Mouse (Mus musculus) MN1 (cell line): ENCODE data around the gene Gcn1l1.
A peak's percentile ranks its signal among the peaks of the same experiment; 100 is the strongest.

Experiments
- DNase-seq: peaks from one replicate; pipeline ENCODE4 v3.0.0-alpha.2; 2016; ENCODE audit warnings: low spot score

Gene Gcn1l1

GRCm38 (mm10) chr5:115534856-115535255 is 30.2 kb upstream of the Gcn1l1 start:
- no peak for DNase-seq

GRCm38 (mm10) chr5:115535635-115536034 is 29.4 kb upstream of the Gcn1l1 start:
- DNase-seq = no peak

GRCm38 (mm10) chr5:115538017-115538692 is 26.9 kb upstream of the Gcn1l1 start:
- DNase-seq = no peak

- DNase-seq = peak; percentile 83
Observed at GRCm38 (mm10) chr5:115538693-115539043, 26.4 kb upstream of the Gcn1l1 start.

- DNase-seq = peak; percentile 40
Observed at GRCm38 (mm10) chr5:115542635-115543384, 22.2 kb upstream of the Gcn1l1 start.

GRCm38 (mm10) chr5:115543509-115544253 is 21.4 kb upstream of the Gcn1l1 start:
- DNase-seq = peak; percentile 54

GRCm38 (mm10) chr5:115544655-115545185 is 20.3 kb upstream of the Gcn1l1 start:
- DNase-seq = no peak

- no peak for DNase-seq
Observed at GRCm38 (mm10) chr5:115545636-115546035, 19.4 kb upstream of the Gcn1l1 start.

- DNase-seq = no peak
Observed at GRCm38 (mm10) chr5:115546536-115546935, 18.5 kb upstream of the Gcn1l1 start.

GRCm38 (mm10) chr5:115547014-115547413 is 18.0 kb upstream of the Gcn1l1 start:
- no peak for DNase-seq

GRCm38 (mm10) chr5:115547421-115547820 is 17.6 kb upstream of the Gcn1l1 start:
- no peak for DNase-seq

- no peak for DNase-seq
Observed at GRCm38 (mm10) chr5:115548501-115549285, 16.4 kb upstream of the Gcn1l1 start.

- DNase-seq = no peak
Observed at GRCm38 (mm10) chr5:115550482-115551005, 14.5 kb upstream of the Gcn1l1 start.

- DNase-seq = no peak
Observed at GRCm38 (mm10) chr5:115551386-115551785, 13.7 kb upstream of the Gcn1l1 start.

GRCm38 (mm10) chr5:115551799-115552198 is 13.3 kb upstream of the Gcn1l1 start:
- no peak for DNase-seq

- DNase-seq = no peak
Observed at GRCm38 (mm10) chr5:115553801-115554420, 11.1 kb upstream of the Gcn1l1 start.

- no peak for DNase-seq
Observed at GRCm38 (mm10) chr5:115554536-115555291, 10.3 kb upstream of the Gcn1l1 start.

GRCm38 (mm10) chr5:115556217-115556616 is 8.8 kb upstream of the Gcn1l1 start:
- DNase-seq = peak; percentile 80

- no peak for DNase-seq
Observed at GRCm38 (mm10) chr5:115558182-115558794, 6.8 kb upstream of the Gcn1l1 start.
